Mouse (Mus musculus) ES-E14 (cell line): ENCODE measurements at regions not wholly inside any gene's neighbourhood (a gene's known extent, or its start where the extent isn't known, plus 50 kb on each side); places are given as distances from the start of the nearest gene placed in this dataset.

Experiments
- DNase-seq: peaks from one replicate; pipeline ENCODE4 v3.0.0-alpha.2; 2013; ENCODE audit warnings: low read depth, low spot score
- H3K27ac ChIP-seq: 2 replicates; pipeline ENCODE4 v1.5.1; 2012; ENCODE audit warnings: low read depth, mild to moderate bottlenecking, low read length, moderate library complexity, mixed read lengths; ENCODE audit not compliant: poor library complexity, insufficient read depth, severe bottlenecking
- H3K36me3 ChIP-seq: 2 replicates; pipeline ENCODE4 v1.6.1; 2012; ENCODE audit warnings: mild to moderate bottlenecking, low read length, moderate library complexity, mixed read lengths; ENCODE audit not compliant: control insufficient read depth, poor library complexity, insufficient read depth, severe bottlenecking
- H3K4me1 ChIP-seq, 2 experiments: fragments of 150-350 bp in 1 of 2; sonication (generic) in 1 of 2; 2 replicates each; pipeline ENCODE4 v1.6.1; 2012; ENCODE audit warnings: low read length in 2 of 2, mild to moderate bottlenecking in 1 of 2, mixed read lengths in 1 of 2; ENCODE audit not compliant: control insufficient read depth in 2 of 2, insufficient read depth in 2 of 2, poor library complexity in 1 of 2
- H3K4me3 ChIP-seq, 2 experiments: fragments of 150-350 bp in 1 of 2; sonication (generic) in 1 of 2; 2 replicates each; pipeline ENCODE4 v1.5.1; 2012; ENCODE audit warnings: low read length in 2 of 2, low read depth in 1 of 2, mild to moderate bottlenecking in 1 of 2, mixed read lengths in 1 of 2; ENCODE audit not compliant: insufficient read depth in 1 of 2, poor library complexity in 1 of 2, severe bottlenecking in 1 of 2
- H3K9ac ChIP-seq: 2 replicates; pipeline ENCODE4 v1.6.1; 2012; ENCODE audit warnings: low read depth, mild to moderate bottlenecking, low read length, mixed read lengths; ENCODE audit not compliant: poor library complexity, insufficient read depth, severe bottlenecking
- H3K9me3 ChIP-seq: fragments of 150-350 bp; sonication (generic); 2 replicates; pipeline ENCODE4 v1.6.1; 2012; ENCODE audit warnings: low read depth, mild to moderate bottlenecking, low read length; ENCODE audit not compliant: control insufficient read depth, insufficient read depth
- CHD2 ChIP-seq: IDR thresholded peaks from 2 replicates; pipeline ENCODE4 v1.6.1; 2014; ENCODE audit warnings: mild to moderate bottlenecking, low read depth, low read length, inconsistent platforms
- HCFC1 ChIP-seq: IDR thresholded peaks from 2 replicates; pipeline ENCODE4 v1.6.1; 2012; ENCODE audit warnings: low read length, inconsistent platforms, borderline replicate concordance; ENCODE audit not compliant: insufficient read depth
- MAFK ChIP-seq: IDR thresholded peaks from 2 replicates; pipeline ENCODE4 v1.6.1; 2014; ENCODE audit warnings: mild to moderate bottlenecking, low read depth, low read length, inconsistent platforms; ENCODE audit not compliant: insufficient read depth
- ZC3H11A ChIP-seq: IDR thresholded peaks from 2 replicates; pipeline ENCODE4 v1.6.1; 2012; ENCODE audit warnings: low read depth, mild to moderate bottlenecking, inconsistent platforms, low read length, borderline replicate concordance
- ZNF384 ChIP-seq: IDR thresholded peaks from 2 replicates; pipeline ENCODE4 v1.6.1; 2012; ENCODE audit warnings: low read depth, low read length, inconsistent platforms
- in situ Hi-C, 2 experiments: fragments of 600-800 bp; cut with MboI; formaldehyde crosslinking; loops; one replicate each; pipeline ENCODE4 v1.15.1; 2025; ENCODE audit warnings: low sequenced_read_pairs in 2 of 2, inconsistent platforms in 1 of 2; ENCODE audit not compliant: unreplicated experiment in 2 of 2

- Histone ChIP-seq H3K36me3 (no peaks in the 10 kb centered on the region), H3K4me3 (no peak overlapping the region), H3K4me1 (peaks cover 0 to 2% of the 10 kb centered on the region in 2 experiments; a peak in 2 of 4 replicates), H3K9me3 (no peaks in the 10 kb centered on the region), H3K9ac (no peak overlapping the region), H3K27ac (no peak overlapping the region)
- DNase-seq: no peak
- TF ChIP-seq HCFC1 (no peak), MAFK (no peak), ZNF384 (no peak), CHD2 (no peak), ZC3H11A (no peak)
- in situ Hi-C loops: no loop called here
Measured at GRCm38 (mm10) chr2:84528847-84529775, 52.5 kb upstream of the Tfpi start.
